Mouse (Mus musculus) yolk sac, embryonic 10.5 days (tissue): ENCODE measurements at regions not wholly inside any gene's neighbourhood (a gene's known extent, or its start where the extent isn't known, plus 50 kb on each side); places are given as distances from the start of the nearest gene placed in this dataset.

ENCODE experiments used
- DNase-seq: peaks from one replicate; pipeline ENCODE4 v3.0.0-alpha.2; 2017; ENCODE audit warnings: low spot score

DNA sequence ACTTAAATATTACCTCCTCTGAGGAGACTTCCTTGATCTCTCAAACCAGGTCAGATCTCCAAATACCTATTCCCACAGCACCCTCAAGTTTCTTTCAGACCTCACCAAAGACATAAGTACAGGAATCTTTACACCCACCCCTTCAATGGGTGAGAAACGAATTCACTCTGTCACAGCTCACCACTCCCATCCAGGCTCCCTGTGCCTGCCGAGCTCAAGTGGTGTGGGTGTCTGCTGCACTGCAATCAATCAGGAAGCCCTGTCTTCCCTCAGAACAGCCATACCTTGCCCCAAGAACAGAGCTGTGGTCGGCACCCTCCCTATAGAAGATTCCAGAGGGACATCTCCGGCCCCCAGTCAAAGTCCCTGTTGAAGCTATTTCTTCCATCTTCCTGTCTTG lies 116.2 kb upstream of the Nectin1 start:
- DNase-seq = no peak

DNA sequence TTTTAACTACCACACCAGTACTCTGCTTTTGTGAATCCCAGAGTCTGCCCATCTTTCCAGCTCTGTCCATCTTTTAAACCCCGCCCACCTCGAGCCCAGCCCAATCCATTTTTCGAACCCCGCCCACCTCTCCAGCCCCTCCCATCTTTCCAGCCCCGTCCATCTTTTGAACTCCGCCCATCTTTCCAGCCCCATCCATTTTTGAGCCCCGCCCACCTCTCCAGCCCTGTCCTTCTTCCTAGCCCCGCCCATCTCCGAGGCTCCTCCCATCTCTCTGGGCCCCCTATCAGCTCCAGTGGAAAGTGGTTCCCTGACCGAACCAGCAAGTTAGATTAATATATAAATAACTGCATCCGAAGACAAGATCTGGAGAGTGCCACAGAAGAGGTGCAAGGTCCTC lies 115.0 kb upstream of the Nectin1 start:
- peak; percentile 8 for DNase-seq

DNA sequence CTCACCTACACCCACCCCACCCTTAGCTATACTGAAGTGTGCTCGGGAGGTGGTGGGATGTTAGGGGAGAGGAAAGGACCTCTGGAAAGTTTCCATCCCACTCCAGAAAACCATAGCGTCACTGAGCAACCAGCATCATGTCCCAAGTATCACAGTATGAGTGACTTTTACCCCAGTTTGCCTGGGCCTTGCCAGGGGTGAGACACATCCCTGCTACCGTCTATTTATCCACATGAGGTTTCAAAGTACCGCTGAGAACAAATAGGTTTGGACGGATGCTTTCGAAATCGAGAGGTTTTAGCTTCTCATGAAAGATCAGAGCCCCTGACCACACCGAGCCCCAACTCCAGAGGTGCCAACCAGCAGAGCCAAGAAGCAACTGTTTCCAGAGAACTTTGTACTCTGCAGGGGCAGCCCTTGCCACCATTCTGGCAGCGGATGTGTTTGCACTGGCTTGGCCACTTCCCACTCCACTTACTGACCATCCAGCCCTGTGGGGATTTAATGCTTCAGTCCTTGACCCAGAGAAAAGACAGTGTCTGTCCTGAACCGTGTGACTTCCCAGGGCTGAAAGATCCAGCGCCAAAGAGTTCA lies 107.3 kb upstream of the Nectin1 start:
- no peak for DNase-seq

GRCm38 (mm10) chr9:43658186-43658585 lies 85.6 kb upstream of the Nectin1 start:
- no peak for DNase-seq

DNA sequence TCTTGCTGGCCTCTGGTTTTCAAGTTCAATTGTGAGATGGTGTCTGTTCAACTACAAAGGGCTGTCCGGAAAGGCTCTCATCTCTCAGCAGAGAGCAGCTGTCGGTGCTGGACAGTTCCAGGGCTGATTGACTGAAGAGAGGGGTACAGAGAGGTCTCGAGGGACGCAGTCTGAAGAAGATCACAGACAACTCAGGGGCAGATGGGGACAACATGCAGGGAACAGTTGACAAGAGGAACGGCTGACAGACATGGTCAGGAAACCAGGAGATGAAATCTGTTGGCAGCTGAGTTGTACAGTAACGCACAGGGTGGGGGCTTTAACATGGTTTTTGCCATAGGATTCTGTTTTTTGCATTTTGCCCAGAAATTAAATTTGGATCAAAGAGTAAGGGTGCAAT lies 84.5 kb upstream of the Nectin1 start:
- no peak for DNase-seq

DNA sequence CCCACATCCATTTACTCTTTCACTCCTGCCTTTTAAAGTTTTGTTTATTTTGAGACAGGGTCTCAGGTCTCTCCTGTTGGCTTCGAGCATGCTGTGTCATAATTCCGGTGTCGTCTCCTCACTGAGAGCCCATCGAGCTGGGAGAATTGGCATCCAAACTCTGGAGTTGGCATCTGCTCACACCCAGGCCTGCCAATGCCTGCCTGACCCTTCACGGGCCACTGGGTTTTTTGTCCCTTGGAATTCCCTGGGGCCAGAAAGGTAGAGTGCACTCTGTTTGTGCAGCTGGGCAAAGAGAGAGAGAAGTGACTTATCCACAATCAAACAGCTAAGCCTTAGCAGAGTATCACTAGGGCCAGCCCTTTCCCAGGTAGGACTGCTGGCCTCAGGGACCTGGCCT lies 83.6 kb upstream of the Nectin1 start:
- no peak for DNase-seq

GRCm38 (mm10) chr9:43660896-43661563 lies 82.8 kb upstream of the Nectin1 start:
- DNase-seq = no peak

GRCm38 (mm10) chr9:43661646-43662045 lies 82.1 kb upstream of the Nectin1 start:
- no peak for DNase-seq

- DNase-seq = no peak
Observed at GRCm38 (mm10) chr9:43667386-43667785, 76.4 kb upstream of the Nectin1 start.

GRCm38 (mm10) chr9:43667974-43668373 lies 75.8 kb upstream of the Nectin1 start:
- DNase-seq = no peak

- DNase-seq = no peak
Observed at GRCm38 (mm10) chr9:43668731-43669130, 75.1 kb upstream of the Nectin1 start.

- DNase-seq = no peak
Observed at GRCm38 (mm10) chr9:43670563-43670962, 73.2 kb upstream of the Nectin1 start.

GRCm38 (mm10) chr9:43673171-43673680 lies 70.6 kb upstream of the Nectin1 start:
- DNase-seq = no peak

- DNase-seq = no peak
Observed at GRCm38 (mm10) chr9:43674321-43674720, 69.5 kb upstream of the Nectin1 start.

GRCm38 (mm10) chr9:43676011-43676410 lies 67.8 kb upstream of the Nectin1 start:
- DNase-seq = no peak

DNA sequence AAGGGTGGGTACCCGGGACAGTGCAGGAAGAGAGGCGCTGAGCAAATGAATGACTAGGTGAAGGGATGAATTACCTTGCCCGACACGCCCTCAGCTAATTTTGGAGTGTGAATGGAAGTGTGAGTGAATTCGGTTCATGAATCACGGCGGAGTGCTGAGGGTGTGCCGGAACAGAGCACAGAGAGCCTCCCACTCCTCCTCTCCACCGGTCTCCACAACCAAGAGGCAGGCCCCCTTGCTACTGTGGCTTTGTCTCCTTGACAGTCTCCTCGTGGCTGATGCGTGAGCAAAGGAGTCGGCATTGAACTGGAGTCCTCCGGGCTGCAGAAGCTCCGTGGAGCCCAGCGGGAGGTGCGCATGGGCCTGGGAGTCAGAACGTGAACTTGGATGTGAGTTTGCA lies 64.5 kb upstream of the Nectin1 start:
- no peak for DNase-seq

GRCm38 (mm10) chr9:43681317-43681716 lies 62.5 kb upstream of the Nectin1 start:
- DNase-seq = no peak

DNA sequence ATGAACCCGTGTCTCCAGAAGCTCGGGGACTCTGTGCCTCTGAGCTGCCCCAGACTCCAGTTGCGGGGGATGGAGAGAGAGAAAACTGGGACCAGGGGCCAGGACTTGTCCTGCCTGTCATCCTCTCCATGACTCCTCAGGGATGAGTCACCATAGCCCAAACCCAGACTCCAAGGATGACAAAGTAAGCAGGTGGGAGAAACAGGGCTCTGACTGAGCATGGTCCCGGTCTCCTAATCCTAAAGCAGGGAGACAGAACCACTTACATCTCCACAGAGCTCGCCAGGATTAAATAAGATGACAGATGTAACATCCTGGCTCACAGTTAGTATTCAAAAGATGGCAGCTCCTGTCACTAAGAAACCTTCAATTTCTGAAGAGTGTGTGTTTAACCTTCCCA lies 61.7 kb upstream of the Nectin1 start:
- no peak for DNase-seq

DNA sequence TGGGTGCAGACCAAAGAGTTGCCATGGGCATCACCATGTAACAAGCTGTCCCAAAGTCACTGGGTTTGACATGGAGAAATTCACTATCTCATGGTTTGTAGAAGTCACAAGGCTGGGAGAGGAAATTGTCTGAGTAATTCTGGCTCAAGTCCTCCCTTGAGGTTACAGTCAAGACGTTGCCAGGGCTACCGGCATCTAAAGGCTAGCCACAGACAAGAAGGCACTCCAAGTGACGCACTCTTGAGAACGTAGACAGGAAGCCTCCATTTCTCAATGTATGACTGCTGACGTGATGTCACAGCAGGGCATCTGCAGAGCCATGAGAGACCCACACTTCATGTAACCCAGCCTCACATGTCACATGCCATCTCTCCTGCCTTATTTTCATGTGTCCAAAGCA lies 59.2 kb upstream of the Nectin1 start:
- DNase-seq = no peak

DNA sequence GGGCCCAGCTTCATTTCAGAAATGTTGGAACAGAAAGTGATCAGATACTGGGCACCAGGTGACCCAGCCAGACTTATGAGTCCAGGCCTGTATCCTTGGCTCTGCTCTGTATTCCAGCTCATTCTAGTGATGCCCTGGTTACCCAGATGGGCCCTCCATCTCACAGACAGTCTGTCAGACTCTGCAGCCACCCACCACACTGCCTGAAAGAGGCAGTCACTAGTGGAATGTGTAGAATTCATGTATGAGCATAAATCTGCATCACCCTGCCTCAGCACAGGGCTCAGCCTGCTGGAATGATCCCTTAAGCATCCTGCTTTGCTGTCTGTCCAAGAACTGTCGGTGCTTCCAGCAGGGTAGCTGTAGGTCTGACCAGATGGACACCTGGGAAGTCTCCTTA lies 51.8 kb upstream of the Nectin1 start:
- no peak for DNase-seq

- no peak for DNase-seq
Observed at GRCm38 (mm10) chr9:43692538-43692937, 51.2 kb upstream of the Nectin1 start.
